Mouse (Mus musculus) liver, embryonic 15.5 days (tissue): Measurements from ENCODE around the gene Pum2. TPM values are rescaled to one million over a fixed set of nuclear protein-coding genes. Genes with fewer than 3 reads are reported as not detected.
"Not testable (repeated sequence)": the region's sequence is repeated elsewhere in the genome, so short reads cannot be mapped to it uniquely, and the experiment has no call there.

Experiments
- ATAC-seq: fragments of 200-750 bp; cut with Nextera tagmentation; 2 replicates; pipeline ENCODE4 v1.8.0; 2017; ENCODE audit warnings: moderate number of reproducible peaks, mild to moderate bottlenecking, moderate library complexity; ENCODE audit not compliant: insufficient read depth
- H3K27ac ChIP-seq: fragments of 300-500 bp; sonication (generic); replicated peaks from 2 replicates; pipeline ENCODE4 v1.5.1; 2015; ENCODE audit warnings: mild to moderate bottlenecking, inconsistent platforms
- H3K27me3 ChIP-seq: fragments of 300-500 bp; sonication (generic); 2 replicates; pipeline ENCODE4 v1.6.1; 2015; ENCODE audit warnings: mild to moderate bottlenecking, inconsistent platforms
- H3K36me3 ChIP-seq: fragments of 300-500 bp; sonication (generic); replicated peaks from 2 replicates; pipeline ENCODE4 v1.6.1; 2015; ENCODE audit warnings: moderate library complexity, mild to moderate bottlenecking, inconsistent platforms
- H3K4me1 ChIP-seq: fragments of 300-500 bp; sonication (generic); replicated peaks from 2 replicates; pipeline ENCODE4 v1.6.1; 2015; ENCODE audit warnings: inconsistent platforms
- H3K4me2 ChIP-seq: fragments of 300-500 bp; sonication (generic); 2 replicates; pipeline ENCODE4 v1.6.1; 2015; ENCODE audit warnings: moderate library complexity, mild to moderate bottlenecking, inconsistent platforms
- H3K4me3 ChIP-seq: fragments of 300-500 bp; sonication (generic); replicated peaks from 2 replicates; pipeline ENCODE4 v1.5.1; 2015; ENCODE audit warnings: mild to moderate bottlenecking, inconsistent platforms
- H3K9ac ChIP-seq: fragments of 300-500 bp; sonication (generic); 2 replicates; pipeline ENCODE4 v1.6.1; 2015; ENCODE audit warnings: moderate library complexity, mild to moderate bottlenecking, inconsistent platforms
- H3K9me3 ChIP-seq: fragments of 300-500 bp; sonication (generic); replicated peaks from 2 replicates; pipeline ENCODE4 v1.6.1; 2016; ENCODE audit warnings: inconsistent platforms
- WGBS: fragments of 180-500 bp; shearing (Covaris S2); methylation state at CpG from one replicate; pipeline ENCODE4 v1.1.7; 2015; ENCODE audit warnings: mixed read lengths; ENCODE audit not compliant: insufficient replicate concordance; 5-methylcytosine and 5-hydroxymethylcytosine counted together
- polyA plus RNA-seq: library from polyadenylated mRNA; unstranded; fragments of >200 nt; fragmentation: Nextera tagmentation; extraction: Ambion mirVana; gene quantifications from 2 replicates; pipeline ENCODE4 v1.2.1, GENCODE M21; 2015

Pum2 gene
- polyA plus RNA-seq, 1 experiment from 2014 or later, result 14.1 TPM

- H3K36me3 ChIP-seq, H3K4me2 ChIP-seq, H3K4me3 ChIP-seq, H3K9ac ChIP-seq, H3K4me1 ChIP-seq, H3K9me3 ChIP-seq, H3K27ac ChIP-seq, H3K27me3 ChIP-seq: not testable (repeated sequence)
- 30% methylated on average over 8 of the region's 8 CpGs for WGBS
- ATAC-seq, result peak; percentile 60
Observed at GRCm38 (mm10) chr12:8648211-8648610, 25.7 kb upstream of the Pum2 start.

- not testable (repeated sequence) for H3K36me3 ChIP-seq, H3K27ac ChIP-seq, H3K27me3 ChIP-seq, H3K9me3 ChIP-seq, H3K4me2 ChIP-seq, H3K4me1 ChIP-seq, H3K9ac ChIP-seq, H3K4me3 ChIP-seq, ATAC-seq
- WGBS, result 40% methylated on average over 3 of the region's 3 CpGs
Observed at GRCm38 (mm10) chr12:8650027-8650426, 23.9 kb upstream of the Pum2 start.

- no peaks in the 10 kb centered on the region for H3K36me3 ChIP-seq
- H3K4me2 ChIP-seq, result no peak overlapping the region
- no peak for ATAC-seq
- H3K9ac ChIP-seq, result no peak overlapping the region
- no peaks in the 10 kb centered on the region for H3K27me3 ChIP-seq
- H3K27ac ChIP-seq, result no peak overlapping the region
- no peaks in the 10 kb centered on the region for H3K9me3 ChIP-seq
- no peaks in the 10 kb centered on the region for H3K4me1 ChIP-seq
- 65% methylated on average over 4 of the region's 4 CpGs for WGBS
- no peak overlapping the region for H3K4me3 ChIP-seq
Observed at GRCm38 (mm10) chr12:8656596-8656995, 17.3 kb upstream of the Pum2 start.

GRCm38 (mm10) chr12:8657116-8657515 lies 16.8 kb upstream of the Pum2 start:
- 64% methylated on average over 10 of the region's 10 CpGs for WGBS
- Histone ChIP-seq H3K9ac (no peak overlapping the region), H3K9me3 (no peaks in the 10 kb centered on the region), H3K4me2 (no peak overlapping the region), H3K4me3 (no peak overlapping the region), H3K27ac (no peak overlapping the region), H3K36me3 (no peaks in the 10 kb centered on the region), H3K27me3 (no peaks in the 10 kb centered on the region), H3K4me1 (no peaks in the 10 kb centered on the region)
- ATAC-seq, result no peak

DNA sequence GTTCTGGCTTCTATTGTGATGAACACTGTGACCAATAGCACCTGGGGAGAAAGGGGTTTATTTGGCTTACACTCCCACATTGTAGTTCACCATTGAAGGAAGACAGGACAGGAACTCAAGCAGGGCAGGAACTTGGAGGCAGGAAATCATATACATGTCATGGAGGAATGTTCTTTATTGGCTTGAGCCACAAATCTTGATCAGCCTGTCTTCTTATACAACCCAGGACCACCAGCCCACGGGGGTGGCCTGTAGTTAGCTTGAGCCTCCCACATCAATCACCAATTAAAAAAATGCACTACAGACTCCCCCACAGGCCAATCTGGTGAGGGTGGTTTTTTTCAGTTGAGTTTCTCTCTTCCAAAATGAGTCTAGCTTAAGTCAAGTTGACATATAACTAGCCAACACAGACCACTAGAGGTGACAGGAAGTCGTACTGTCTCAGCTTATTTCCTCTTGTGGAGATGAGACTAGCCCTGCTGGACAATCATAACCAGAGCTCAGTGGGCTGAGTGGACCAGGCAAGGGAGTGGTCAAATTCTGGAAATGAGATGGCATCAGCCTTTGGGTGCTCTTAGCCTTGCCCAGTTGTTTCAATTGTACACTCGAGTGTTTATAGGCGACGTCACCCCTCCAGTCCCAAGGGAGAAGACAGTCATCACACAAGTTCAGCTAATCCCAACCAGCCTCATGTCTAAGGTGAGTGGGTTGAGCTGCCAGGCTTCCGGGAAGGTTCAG lies 16.1 kb upstream of the Pum2 start:
- WGBS, result 63% methylated on average over 6 of the region's 6 CpGs
- Histone ChIP-seq H3K27me3 (no peaks in the 10 kb centered on the region), H3K9ac (no peak overlapping the region), H3K4me2 (no peak overlapping the region), H3K27ac (no peak overlapping the region), H3K9me3 (no peaks in the 10 kb centered on the region), H3K4me1 (no peaks in the 10 kb centered on the region), H3K36me3 (no peaks in the 10 kb centered on the region), H3K4me3 (no peak overlapping the region)
- no peak for ATAC-seq

GRCm38 (mm10) chr12:8659406-8660279 lies 14.3 kb upstream of the Pum2 start:
- 26% methylated on average over 15 of the region's 15 CpGs for WGBS
- Histone ChIP-seq H3K4me3 (no peak overlapping the region), H3K27ac (no peak overlapping the region), H3K4me1 (no peaks in the 10 kb centered on the region), H3K4me2 (peak overlapping the region; percentile 25; the same call in 1 of the 2 replicates), H3K27me3 (no peaks in the 10 kb centered on the region), H3K9ac (no peak overlapping the region), H3K9me3 (no peaks in the 10 kb centered on the region), H3K36me3 (no peaks in the 10 kb centered on the region)
- ATAC-seq, result no peak

GRCm38 (mm10) chr12:8661747-8662146 lies 12.2 kb upstream of the Pum2 start:
- no peak for ATAC-seq
- Histone ChIP-seq H3K4me2 (no peak overlapping the region), H3K27me3 (no peaks in the 10 kb centered on the region), H3K4me3 (no peak overlapping the region), H3K36me3 (no peaks in the 10 kb centered on the region), H3K9me3 (no peaks in the 10 kb centered on the region), H3K4me1 (no peaks in the 10 kb centered on the region), H3K27ac (no peak overlapping the region), H3K9ac (no peak overlapping the region)
- 32% methylated on average over 3 of the region's 3 CpGs for WGBS

DNA sequence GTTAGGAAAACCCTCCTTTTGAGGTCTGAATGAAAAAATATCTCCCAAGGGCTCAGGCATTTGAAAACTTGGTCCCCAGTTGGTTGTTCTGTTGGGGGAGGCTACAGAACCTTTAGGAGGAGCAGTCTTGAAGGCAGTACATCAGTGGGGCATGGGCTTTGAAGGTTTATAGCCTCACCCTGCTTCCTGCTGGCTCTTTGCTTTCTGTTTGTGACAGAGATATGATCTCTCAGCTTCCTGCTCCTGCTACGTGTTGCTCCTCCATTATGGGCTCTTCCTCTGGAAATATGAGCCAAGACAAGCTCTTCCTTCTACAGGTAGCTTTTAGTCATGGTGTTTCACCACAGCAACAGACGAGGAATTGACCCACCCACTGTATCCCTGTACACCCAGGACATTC lies 11.8 kb upstream of the Pum2 start:
- 19% methylated on average over 2 of the region's 2 CpGs for WGBS
- Histone ChIP-seq H3K27me3 (no peaks in the 10 kb centered on the region), H3K27ac (no peak overlapping the region), H3K4me3 (no peak overlapping the region), H3K4me1 (no peaks in the 10 kb centered on the region), H3K9ac (no peak overlapping the region), H3K4me2 (no peak overlapping the region), H3K9me3 (no peaks in the 10 kb centered on the region), H3K36me3 (no peaks in the 10 kb centered on the region)
- ATAC-seq, result no peak

- 0 out of 2 replicates have a peak, but pooled peaks cover 2% of the 10 kb centered on the region for H3K4me1 ChIP-seq
- no peaks in the 10 kb centered on the region for H3K9me3 ChIP-seq
- H3K4me3 ChIP-seq, result no peak overlapping the region
- H3K4me2 ChIP-seq, result no peak overlapping the region
- no peaks in the 10 kb centered on the region for H3K27me3 ChIP-seq
- no peak overlapping the region for H3K9ac ChIP-seq
- ATAC-seq, result no peak
- no peaks in the 10 kb centered on the region for H3K36me3 ChIP-seq
- WGBS, result 60% methylated on average over 4 of the region's 4 CpGs
- no peak overlapping the region for H3K27ac ChIP-seq
Observed at GRCm38 (mm10) chr12:8662721-8663120, 11.2 kb upstream of the Pum2 start.

DNA sequence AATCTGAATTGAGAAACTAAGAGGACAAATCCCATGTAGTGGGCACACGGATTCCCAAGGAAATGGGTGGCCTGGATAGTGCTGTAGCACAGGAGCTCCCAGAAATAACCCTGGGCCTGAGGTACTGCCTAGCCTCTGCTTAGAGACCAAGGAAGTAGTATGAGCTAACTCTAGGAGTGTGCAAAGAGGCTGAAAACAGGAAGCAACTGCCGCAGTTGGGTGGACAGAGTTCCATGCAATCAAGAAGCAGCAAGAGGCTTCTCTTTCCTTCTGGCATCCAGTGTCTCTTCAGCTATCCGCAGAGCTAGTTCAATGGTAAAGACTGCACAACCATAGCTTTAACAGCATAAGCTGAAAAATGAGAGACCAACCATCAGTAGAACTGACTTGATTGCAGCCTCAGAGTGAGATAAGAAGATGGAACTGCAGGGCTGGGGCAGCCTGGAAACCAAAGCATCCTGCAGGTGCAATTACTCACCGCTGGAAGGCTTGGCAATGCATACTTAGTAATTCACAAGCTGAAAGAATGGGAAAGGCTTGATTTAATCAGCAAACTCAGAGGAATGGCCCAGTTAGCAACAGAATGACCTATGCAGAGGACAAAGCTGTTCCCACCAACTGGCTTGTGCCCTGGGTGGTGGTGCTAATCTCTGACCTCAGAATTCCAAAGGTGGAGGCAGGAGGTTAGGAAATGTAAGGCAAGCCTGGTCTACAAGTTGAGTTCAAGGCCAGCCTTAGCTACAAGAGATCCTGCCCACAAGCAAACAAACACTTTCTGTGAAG lies 6.3 kb upstream of the Pum2 start:
- ATAC-seq, result no peak
- no peak overlapping the region for H3K9ac ChIP-seq
- no peaks in the 10 kb centered on the region for H3K27me3 ChIP-seq
- no peak overlapping the region for H3K4me2 ChIP-seq
- 0 out of 2 replicates have a peak overlapping the region, but pooled peaks have one; percentile 29 for H3K27ac ChIP-seq
- no peaks in the 10 kb centered on the region for H3K9me3 ChIP-seq
- H3K4me1 ChIP-seq, result peaks cover 7% of the 10 kb centered on the region; the same call in 1 of the 2 replicates
- whole genome bisulfite sequencing, result 45% methylated on average over 4 of the region's 4 CpGs
- H3K36me3 ChIP-seq, result no peaks in the 10 kb centered on the region
- H3K4me3 ChIP-seq, result no peak overlapping the region

DNA sequence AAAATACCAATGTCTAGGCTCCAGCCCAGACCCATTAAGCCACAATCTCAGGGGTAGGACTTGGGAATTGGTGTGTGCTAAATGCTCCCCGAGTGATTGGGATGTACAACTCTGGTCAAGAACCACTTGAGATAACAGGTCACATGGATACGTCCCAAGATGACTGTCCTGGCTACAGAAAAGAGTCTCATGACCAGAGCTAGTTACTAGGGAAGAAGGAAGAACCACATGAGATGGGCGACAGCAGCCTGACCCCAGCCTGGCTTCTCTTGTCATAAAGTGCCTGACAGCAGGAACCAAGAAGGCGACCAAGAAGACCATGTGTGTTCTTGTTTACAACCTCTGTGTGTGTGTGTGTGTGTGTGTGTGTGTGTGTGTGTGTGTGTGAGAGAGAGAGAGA lies 4.5 kb upstream of the Pum2 start:
- H3K27me3 ChIP-seq, result no peaks in the 10 kb centered on the region
- 60% methylated on average over 4 of the region's 4 CpGs for WGBS
- no peaks in the 10 kb centered on the region for H3K9me3 ChIP-seq
- no peak overlapping the region for H3K4me2 ChIP-seq
- H3K9ac ChIP-seq, result no peak overlapping the region
- H3K36me3 ChIP-seq, result no peaks in the 10 kb centered on the region
- H3K27ac ChIP-seq, result no peak overlapping the region
- ATAC-seq, result no peak
- H3K4me3 ChIP-seq, result no peak overlapping the region
- peaks cover 15% of the 10 kb centered on the region for H3K4me1 ChIP-seq
